Mouse (Mus musculus) MEL (cell line): ENCODE measurements around the gene Lamtor5. TPM values are rescaled to one million over a fixed set of nuclear protein-coding genes. Genes with fewer than 3 reads are reported as not detected.
A peak's percentile ranks its signal among the peaks of the same experiment; 100 is the strongest.

Experiments used
- DNase-seq: peaks from one replicate; pipeline ENCODE4 v3.0.0; 2011; ENCODE audit warnings: low read depth, low spot score
- H3K27ac ChIP-seq: 2 replicates; pipeline ENCODE4 v1.5.1; 2012; ENCODE audit warnings: low read depth, mild to moderate bottlenecking, control low read depth, low read length, moderate library complexity; ENCODE audit not compliant: control insufficient read depth
- H3K27me3 ChIP-seq, 2 experiments: fragments of 150-350 bp in 1 of 2; sonication (generic) in 1 of 2; 2 replicates each; pipeline ENCODE4 v1.6.1; 2012; ENCODE audit warnings: low read length in 2 of 2, mild to moderate bottlenecking in 2 of 2, improper control_type of control experiment in 1 of 2, moderate library complexity in 1 of 2; ENCODE audit not compliant: insufficient read depth in 2 of 2, control insufficient read depth in 1 of 2
- H3K36me3 ChIP-seq, 2 experiments: 2 replicates each; pipeline ENCODE4 v1.6.1; 2012 to 2014; ENCODE audit warnings: low read length in 2 of 2, improper control_type of control experiment in 1 of 2, inconsistent platforms in 1 of 2, mild to moderate bottlenecking in 1 of 2; ENCODE audit not compliant: insufficient read depth in 2 of 2, control insufficient read depth in 1 of 2
- H3K4me1 ChIP-seq, 2 experiments: fragments of 150-350 bp in 1 of 2; sonication (generic) in 1 of 2; 2 replicates each; pipeline ENCODE4 v1.6.1; 2012; ENCODE audit warnings: low read length in 2 of 2, improper control_type of control experiment in 1 of 2, mild to moderate bottlenecking in 1 of 2; ENCODE audit not compliant: insufficient read depth in 2 of 2, control insufficient read depth in 1 of 2
- H3K4me3 ChIP-seq, 2 experiments: fragments of 150-350 bp in 1 of 2; sonication (generic) in 1 of 2; 2 replicates each; pipeline ENCODE4 v1.5.1; 2012; ENCODE audit warnings: low read depth in 2 of 2, low read length in 2 of 2, mild to moderate bottlenecking in 2 of 2, moderate library complexity in 2 of 2, control low read depth in 1 of 2, improper control_type of control experiment in 1 of 2; ENCODE audit not compliant: control insufficient read depth in 1 of 2, insufficient read depth in 1 of 2
- H3K79me2 ChIP-seq: 2 replicates; pipeline ENCODE4 v1.6.1; 2012; ENCODE audit warnings: mild to moderate bottlenecking, low read length, moderate library complexity; ENCODE audit not compliant: control insufficient read depth, poor library complexity, insufficient read depth
- H3K9ac ChIP-seq: 2 replicates; pipeline ENCODE4 v1.6.1; 2012; ENCODE audit warnings: low read depth, mild to moderate bottlenecking, control low read depth, low read length, moderate library complexity; ENCODE audit not compliant: control insufficient read depth, poor library complexity, severe bottlenecking
- H3K9me3 ChIP-seq: fragments of 150-350 bp; sonication (generic); replicated peaks from 2 replicates; pipeline ENCODE4 v1.6.1; 2012; ENCODE audit warnings: mild to moderate bottlenecking, low read length, improper control_type of control experiment, moderate library complexity; ENCODE audit not compliant: insufficient read depth
- BHLHE40 ChIP-seq: IDR thresholded peaks from 2 replicates; pipeline ENCODE4 v1.6.1; 2012; ENCODE audit warnings: low read depth, mild to moderate bottlenecking, inconsistent platforms, low read length, improper control_type of control experiment, borderline replicate concordance
- CHD1 ChIP-seq: IDR thresholded peaks from 2 replicates; pipeline ENCODE4 v1.6.1; 2012; ENCODE audit warnings: low read depth, mild to moderate bottlenecking, inconsistent platforms, low read length, improper control_type of control experiment
- CHD2 ChIP-seq: IDR thresholded peaks from 2 replicates; pipeline ENCODE4 v1.6.1; 2011; ENCODE audit warnings: low read length, improper control_type of control experiment
- CTCF ChIP-seq, 3 experiments: IDR thresholded peaks in 2 of 3; conservative IDR thresholded peaks in 1 of 3; 2 replicates each; pipeline ENCODE4 v1.5.1; 2011 to 2012; ENCODE audit warnings: low read length in 3 of 3, low read depth in 2 of 3, mild to moderate bottlenecking in 2 of 3, improper control_type of control experiment in 1 of 3, inconsistent platforms in 1 of 3, mixed read lengths in 1 of 3, moderate library complexity in 1 of 3; ENCODE audit not compliant: control insufficient read depth in 1 of 3, insufficient read depth in 1 of 3, poor library complexity in 1 of 3, severe bottlenecking in 1 of 3
- E2F4 ChIP-seq: IDR thresholded peaks from 2 replicates; pipeline ENCODE4 v1.6.1; 2011; ENCODE audit warnings: low read depth, low read length, improper control_type of control experiment, borderline replicate concordance
- ELF1 ChIP-seq: IDR thresholded peaks from 2 replicates; pipeline ENCODE4 v1.6.1; 2014; ENCODE audit warnings: low read depth, mild to moderate bottlenecking, inconsistent platforms, low read length, improper control_type of control experiment, moderate library complexity
- EP300 ChIP-seq, 2 experiments: IDR thresholded peaks; 2 replicates each; pipeline ENCODE4 v1.6.1; 2011; ENCODE audit warnings: improper control_type of control experiment in 2 of 2, low read length in 2 of 2, low read depth in 1 of 2, mild to moderate bottlenecking in 1 of 2
- ETS1 ChIP-seq: IDR thresholded peaks from 2 replicates; pipeline ENCODE4 v1.6.1; 2012; ENCODE audit warnings: low read depth, mild to moderate bottlenecking, inconsistent platforms, low read length, improper control_type of control experiment, moderate library complexity
- GABPA ChIP-seq: IDR thresholded peaks from 2 replicates; pipeline ENCODE4 v1.6.1; 2012; ENCODE audit warnings: low read depth, mild to moderate bottlenecking, inconsistent platforms, low read length, improper control_type of control experiment, moderate library complexity
- GATA1 ChIP-seq: IDR thresholded peaks from 2 replicates; pipeline ENCODE4 v1.6.1; 2011; ENCODE audit warnings: low read depth, low read length, improper control_type of control experiment
- HCFC1 ChIP-seq: IDR thresholded peaks from 2 replicates; pipeline ENCODE4 v1.6.1; 2012; ENCODE audit warnings: low read depth, mild to moderate bottlenecking, inconsistent platforms, low read length, improper control_type of control experiment, moderate library complexity
- JUND ChIP-seq: IDR thresholded peaks from 2 replicates; pipeline ENCODE4 v1.6.1; 2011; ENCODE audit warnings: low read depth, mild to moderate bottlenecking, improper control_type of control experiment, low read length
- KAT2A ChIP-seq: conservative IDR thresholded peaks from 2 replicates; pipeline ENCODE4 v1.6.1; 2012; ENCODE audit warnings: low read depth, low read length, improper control_type of control experiment, inconsistent platforms
- MAFK ChIP-seq: IDR thresholded peaks from 2 replicates; pipeline ENCODE4 v1.6.1; 2011; ENCODE audit warnings: low read depth, mild to moderate bottlenecking, low read length, improper control_type of control experiment, borderline replicate concordance
- MAX ChIP-seq: IDR thresholded peaks from 2 replicates; pipeline ENCODE4 v1.6.1; 2011; ENCODE audit warnings: low read length, improper control_type of control experiment
- MAZ ChIP-seq: IDR thresholded peaks from 2 replicates; pipeline ENCODE4 v1.6.1; 2012; ENCODE audit warnings: low read depth, mild to moderate bottlenecking, inconsistent platforms, low read length, improper control_type of control experiment
- MEF2A ChIP-seq: IDR thresholded peaks from 2 replicates; pipeline ENCODE4 v1.6.1; 2014; ENCODE audit warnings: low read depth, mild to moderate bottlenecking, inconsistent platforms, low read length, improper control_type of control experiment; ENCODE audit not compliant: poor library complexity, insufficient replicate concordance, severe bottlenecking; ENCODE audit errors: extremely low read depth
- MXI1 ChIP-seq: IDR thresholded peaks from 2 replicates; pipeline ENCODE4 v1.6.1; 2011; ENCODE audit warnings: mild to moderate bottlenecking, low read depth, low read length, improper control_type of control experiment
- MYB ChIP-seq: IDR thresholded peaks from 2 replicates; pipeline ENCODE4 v1.6.1; 2011; ENCODE audit warnings: mild to moderate bottlenecking, low read depth, low read length, improper control_type of control experiment
- MYC ChIP-seq: IDR thresholded peaks from 2 replicates; pipeline ENCODE4 v1.6.1; 2011; ENCODE audit warnings: low read depth, mild to moderate bottlenecking, low read length, improper control_type of control experiment, moderate library complexity
- NELFE ChIP-seq: IDR thresholded peaks from 2 replicates; pipeline ENCODE4 v1.6.1; 2011; ENCODE audit warnings: low read depth, low read length, improper control_type of control experiment
- NRF1 ChIP-seq: IDR thresholded peaks from 2 replicates; pipeline ENCODE4 v1.6.1; 2014; ENCODE audit warnings: low read depth, mild to moderate bottlenecking, inconsistent platforms, low read length, improper control_type of control experiment, moderate library complexity; ENCODE audit not compliant: poor library complexity, insufficient read depth, severe bottlenecking
- POLR2A ChIP-seq, 2 experiments: IDR thresholded peaks; 2 replicates each; pipeline ENCODE4 v1.6.1; 2011 to 2012; ENCODE audit warnings: low read length in 2 of 2, mild to moderate bottlenecking in 2 of 2, control low read depth in 1 of 2, improper control_type of control experiment in 1 of 2, low read depth in 1 of 2, moderate library complexity in 1 of 2; ENCODE audit not compliant: control insufficient read depth in 1 of 2, insufficient read depth in 1 of 2, poor library complexity in 1 of 2
- POLR2AphosphoS2 ChIP-seq: IDR thresholded peaks from 2 replicates; pipeline ENCODE4 v1.6.1; 2011; ENCODE audit warnings: low read length, improper control_type of control experiment
- POLR2AphosphoS5 ChIP-seq: IDR thresholded peaks from 2 replicates; pipeline ENCODE4 v1.6.1; 2012; ENCODE audit warnings: low read depth, borderline replicate concordance, mild to moderate bottlenecking, inconsistent platforms, low read length, moderate library complexity, mixed read lengths
- RAD21 ChIP-seq: IDR thresholded peaks from 2 replicates; pipeline ENCODE4 v1.6.1; 2011; ENCODE audit warnings: mild to moderate bottlenecking, low read depth, low read length, improper control_type of control experiment
- RCOR1 ChIP-seq: IDR thresholded peaks from 2 replicates; pipeline ENCODE4 v1.6.1; 2012; ENCODE audit warnings: low read depth, mild to moderate bottlenecking, inconsistent platforms, low read length, improper control_type of control experiment
- SIN3A ChIP-seq: IDR thresholded peaks from 2 replicates; pipeline ENCODE4 v1.6.1; 2012; ENCODE audit warnings: low read length, improper control_type of control experiment, inconsistent platforms
- SMC3 ChIP-seq: IDR thresholded peaks from 2 replicates; pipeline ENCODE4 v1.6.1; 2011; ENCODE audit warnings: low read depth, low read length, improper control_type of control experiment
- TAL1 ChIP-seq: IDR thresholded peaks from 2 replicates; pipeline ENCODE4 v1.6.1; 2012; ENCODE audit warnings: mild to moderate bottlenecking, inconsistent platforms, low read length, moderate library complexity, mixed read lengths
- TBP ChIP-seq: IDR thresholded peaks from 2 replicates; pipeline ENCODE4 v1.8.0; 2011; ENCODE audit warnings: low read depth, low read length, improper control_type of control experiment
- UBTF ChIP-seq: IDR thresholded peaks from 2 replicates; pipeline ENCODE4 v1.6.1; 2012; ENCODE audit warnings: low read depth, mild to moderate bottlenecking, inconsistent platforms, low read length, improper control_type of control experiment, moderate library complexity, borderline replicate concordance; ENCODE audit not compliant: insufficient read depth
- USF1 ChIP-seq: IDR thresholded peaks from 2 replicates; pipeline ENCODE4 v1.6.1; 2014; ENCODE audit warnings: low read depth, mild to moderate bottlenecking, inconsistent platforms, low read length, improper control_type of control experiment, moderate library complexity
- USF2 ChIP-seq, 2 experiments: IDR thresholded peaks; 2 replicates each; pipeline ENCODE4 v1.6.1; 2011 to 2012; ENCODE audit warnings: improper control_type of control experiment in 2 of 2, low read length in 2 of 2, borderline replicate concordance in 1 of 2, inconsistent platforms in 1 of 2, low read depth in 1 of 2, mild to moderate bottlenecking in 1 of 2; ENCODE audit not compliant: insufficient read depth in 1 of 2
- ZC3H11A ChIP-seq: IDR thresholded peaks from 2 replicates; pipeline ENCODE4 v1.6.1; 2012; ENCODE audit warnings: low read depth, mild to moderate bottlenecking, inconsistent platforms, low read length, improper control_type of control experiment
- ZKSCAN1 ChIP-seq: IDR thresholded peaks from 2 replicates; pipeline ENCODE4 v1.6.1; 2012; ENCODE audit warnings: low read depth, mild to moderate bottlenecking, inconsistent platforms, low read length, improper control_type of control experiment, moderate library complexity
- ZMIZ1 ChIP-seq: IDR thresholded peaks from 2 replicates; pipeline ENCODE4 v1.6.1; 2012; ENCODE audit warnings: low read depth, mild to moderate bottlenecking, inconsistent platforms, low read length, improper control_type of control experiment, moderate library complexity
- ZNF384 ChIP-seq: IDR thresholded peaks from 2 replicates; pipeline ENCODE4 v1.6.1; 2012; ENCODE audit warnings: low read depth, mild to moderate bottlenecking, inconsistent platforms, low read length, improper control_type of control experiment
- polyA plus RNA-seq, 2 experiments: library from polyadenylated mRNA; stranded (reverse) in 1 of 2; unstranded in 1 of 2; fragments of >175 nt in 1 of 2; fragments of >200 nt in 1 of 2; gene quantifications; 2 replicates each; pipeline versions ENCODE4 v1.2.1 to v1.2.4; 2012; ENCODE audit warnings: low replicate concordance in 2 of 2, low read depth in 1 of 2; ENCODE audit not compliant: insufficient read length in 2 of 2, insufficient read depth in 1 of 2, missing spikeins in 1 of 2
- total RNA-seq: library from RNA; depleted of rRNA; stranded (reverse); fragments of 300-350 nt; gene quantifications from 2 replicates; pipeline ENCODE4 v1.2.3, GENCODE M21; 2012

The Lamtor5 gene
- total and polyA plus RNA-seq, 3 experiments: 104 to 170 (median 129) TPM

DNA sequence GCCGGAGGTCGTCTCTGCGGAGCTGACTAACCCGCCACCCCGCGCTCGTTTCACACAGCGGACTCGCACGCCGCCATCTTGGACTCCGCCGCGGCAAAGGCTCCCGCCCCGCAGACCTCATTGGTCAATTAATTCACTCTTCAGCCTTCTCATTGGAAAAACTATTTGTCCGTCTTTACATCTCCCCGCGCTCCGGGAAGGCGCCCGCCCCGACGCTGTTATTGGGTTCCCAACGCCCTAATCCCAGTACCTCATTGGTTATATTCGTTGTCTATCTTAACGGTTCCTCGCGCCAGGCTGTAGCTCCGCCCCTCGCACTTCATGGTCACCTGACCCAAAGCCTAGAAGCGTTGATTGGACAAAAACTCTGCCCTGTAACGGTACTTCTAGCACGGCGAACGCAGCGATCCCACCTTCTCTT lies 54.3 kb downstream of the Lamtor5 start:
- DNase-seq: peak; percentile 99
- Histone ChIP-seq H3K27ac (peak overlapping the region; percentile 95), H3K9ac (peak overlapping the region; percentile 98), H3K4me3 (peak overlapping the region; percentile 62 to 95), H3K36me3 (peaks cover 16 to 17% of the 10 kb centered on the region in 2 experiments), H3K9me3 (no peaks in the 10 kb centered on the region), H3K79me2 (peaks cover 41% of the 10 kb centered on the region), H3K27me3 (no peaks in the 10 kb centered on the region), H3K4me1 (peaks cover 0 to 2% of the 10 kb centered on the region in 2 experiments; a peak in 2 of 4 replicates)
- TF ChIP-seq ETS1: no peak
- TF ChIP-seq E2F4: peak; percentile 97
- TF ChIP-seq RAD21: no peak
- no peak; the same call in 1 of the 2 replicates for TF ChIP-seq SIN3A
- no peak for TF ChIP-seq TAL1
- peak; percentile 42; the same call in 1 of the 2 replicates for TF ChIP-seq HCFC1
- TF ChIP-seq CHD2: no peak
- no peak for TF ChIP-seq KAT2A
- TF ChIP-seq EP300 (IDR thresholded peaks at IDR 0.05; ENCODE audit: low read depth in 1 of 2, low read length in 2 of 2): no peak
- TF ChIP-seq ELF1: no peak
- TF ChIP-seq NRF1: 0 out of 2 replicates have a peak, but pooled peaks have one; percentile 20
- no peak for TF ChIP-seq MAZ
- no peak for TF ChIP-seq ZKSCAN1
- TF ChIP-seq CHD1: no peak
- TF ChIP-seq MAX: peak; percentile 6
- TF ChIP-seq POLR2AphosphoS5: no peak
- no peak for TF ChIP-seq ZC3H11A
- TF ChIP-seq RCOR1: no peak
- TF ChIP-seq JUND: no peak
- no peak for TF ChIP-seq BHLHE40
- peak; percentile 73; the same call in 1 of the 2 replicates for TF ChIP-seq ZMIZ1
- peak; percentile 54; the same call in 1 of the 2 replicates for TF ChIP-seq MYC
- TF ChIP-seq POLR2A (IDR thresholded peaks at IDR 0.05; ENCODE audit: control insufficient read depth in 1 of 2, insufficient read depth in 1 of 2, low read depth in 1 of 2, low read length in 2 of 2, poor library complexity in 1 of 2): peak in 1 of 2 experiments; percentile 82
- TF ChIP-seq NELFE: peak; percentile 79
- no peak for TF ChIP-seq GABPA
- peak; percentile 81 for TF ChIP-seq MYB
- no peak for TF ChIP-seq SMC3
- peak; percentile 87 for TF ChIP-seq TBP
- no peak for TF ChIP-seq GATA1
- no peak for TF ChIP-seq UBTF
- TF ChIP-seq POLR2AphosphoS2: peak; percentile 76; the same call in 1 of the 2 replicates
- no peak for TF ChIP-seq CTCF (IDR thresholded peaks at IDR 0.05 in 2 of 3, conservative IDR thresholded peaks at IDR 0.05 in 1 of 3; ENCODE audit: control insufficient read depth in 1 of 3, insufficient read depth in 1 of 3, low read depth in 2 of 3, low read length in 3 of 3, poor library complexity in 1 of 3, severe bottlenecking in 1 of 3)
- TF ChIP-seq USF2 (IDR thresholded peaks at IDR 0.05; ENCODE audit: borderline replicate concordance in 1 of 2, insufficient read depth in 1 of 2, low read depth in 1 of 2, low read length in 2 of 2): peak; percentile 55 to 77
- TF ChIP-seq MXI1: no peak
- TF ChIP-seq ZNF384: no peak
- peak; percentile 97 for TF ChIP-seq USF1
- TF ChIP-seq MAFK: no peak
- no peak for TF ChIP-seq MEF2A
